Mouse (Mus musculus) heart, embryonic 15.5 days (tissue): ENCODE results near the gene Nr2c2ap. TPM values are rescaled to one million over a fixed set of nuclear protein-coding genes. Genes with fewer than 3 reads are reported as not detected.

Experiments used
- microRNA-seq: library from miRNA; unstranded; fragments of <30 nt; microRNA quantifications from one replicate; pipeline ENCODE4, GENCODE M21; 2016
- polyA plus RNA-seq: library from polyadenylated mRNA; unstranded; fragments of >200 nt; fragmentation: Nextera tagmentation; extraction: Ambion mirVana; gene quantifications from 2 replicates; pipeline ENCODE4 v1.2.1, GENCODE M21; 2015

The Nr2c2ap gene
- polyA plus RNA-seq, 1 experiment from 2014 or later: 29.5 TPM

Small RNAs within 50 kb of the gene (microRNA-seq; reads per million reads assigned to microRNA genes)
- not detected for gene Mir7066

Other genes with a start within 250 kb of the Nr2c2ap start
- gene Cilp2, start 243.6 kb upstream of the Nr2c2ap start, polyA plus RNA-seq: 0.37 and 0.75 TPM in 2 replicates
- 1.5 and 1.8 TPM in 2 replicates for gene Tssk6, start 229.1 kb upstream of the Nr2c2ap start, polyA plus RNA-seq
- gene Ndufa13, start 228.8 kb upstream of the Nr2c2ap start, polyA plus RNA-seq: 316 and 390 TPM in 2 replicates
- 5.9 and 10.1 TPM in 2 replicates for gene Yjefn3, start 228.6 kb upstream of the Nr2c2ap start, polyA plus RNA-seq
- gene Gatad2a, start 134.9 kb upstream of the Nr2c2ap start, polyA plus RNA-seq: 33.2 and 46.3 TPM in 2 replicates
- 32.0 and 43.5 TPM in 2 replicates for gene Mau2, start 88.6 kb upstream of the Nr2c2ap start, polyA plus RNA-seq
- gene Sugp1, start 88.5 kb upstream of the Nr2c2ap start, polyA plus RNA-seq: 25.4 and 31.5 TPM in 2 replicates
- 0.60 and 1.0 TPM in 2 replicates for gene Tm6sf2, start 58.4 kb upstream of the Nr2c2ap start, polyA plus RNA-seq
- 0.03 TPM in 1 of 2 replicates, not detected in the other for gene Hapln4, start 47.9 kb upstream of the Nr2c2ap start, polyA plus RNA-seq
- 0.16 and 0.71 TPM in 2 replicates for gene Ncan, start 10.5 kb upstream of the Nr2c2ap start, polyA plus RNA-seq
- gene Rfxank, start 7.8 kb downstream of the Nr2c2ap start, polyA plus RNA-seq: 16.5 and 19.9 TPM in 2 replicates
- 31.5 and 38.7 TPM in 2 replicates for gene Borcs8, start 8.2 kb downstream of the Nr2c2ap start, polyA plus RNA-seq
- 0.28 and 0.44 TPM in 2 replicates for gene Mef2b, start 8.4 kb downstream of the Nr2c2ap start, polyA plus RNA-seq
- 77.6 and 89.7 TPM in 2 replicates for gene Tmem161a, start 41.0 kb downstream of the Nr2c2ap start, polyA plus RNA-seq
- 7.6 and 12.5 TPM in 2 replicates for gene Slc25a42, start 81.0 kb downstream of the Nr2c2ap start, polyA plus RNA-seq
- 22.1 and 27.4 TPM in 2 replicates for gene Sugp2, start 102.9 kb downstream of the Nr2c2ap start, polyA plus RNA-seq
- 16.4 and 24.0 TPM in 2 replicates for gene Armc6, start 103.1 kb downstream of the Nr2c2ap start, polyA plus RNA-seq
- gene Homer3, start 151.5 kb downstream of the Nr2c2ap start, polyA plus RNA-seq: 24.2 and 33.6 TPM in 2 replicates
- gene Ddx49, start 171.2 kb downstream of the Nr2c2ap start, polyA plus RNA-seq: 25.2 and 33.6 TPM in 2 replicates
- 241 and 335 TPM in 2 replicates for gene Cope, start 171.2 kb downstream of the Nr2c2ap start, polyA plus RNA-seq
- 1.3 and 2.3 TPM in 2 replicates for gene Cers1, start 184.4 kb downstream of the Nr2c2ap start, polyA plus RNA-seq
- 0.31 and 1.4 TPM in 2 replicates for gene Gdf1, start 198.5 kb downstream of the Nr2c2ap start, polyA plus RNA-seq
- 10.5 and 13.4 TPM in 2 replicates for gene Upf1, start 221.9 kb downstream of the Nr2c2ap start, polyA plus RNA-seq
- 2.8 and 4.0 TPM in 2 replicates for gene Comp, start 242.2 kb downstream of the Nr2c2ap start, polyA plus RNA-seq